ENCODE assay signal across 22 mouse cellular contexts in genomic region chr12:85752116-85752515, GRCm38 (mm10). TPM values are rescaled to one million over a fixed set of nuclear protein-coding genes. Genes with fewer than 3 reads are reported as not detected.
"Had no signal": no experiment of that assay in that cellular context is flagged by ENCODE, and none has a peak within 500 bp of the region (broad histone marks: within the 10 kb centered on the region; RNA-seq: fewer than 3 reads in every experiment).

No protein-coding gene starts in this region.

- H3K4me3 ChIP-seq: hindbrain, embryonic 15.5 days; layer of hippocampus, adult 2 months; limb, embryonic 10.5 days; limb, embryonic 13.5 days; midbrain, embryonic 12.5 days; myocyte; neural tube, embryonic 13.5 days; stomach, embryonic 15.5 days had no signal

- H3K4me2 ChIP-seq: hindbrain, embryonic 15.5 days; limb, embryonic 13.5 days; lung, embryonic 14.5 days; midbrain, embryonic 12.5 days; neural tube, embryonic 13.5 days; stomach, embryonic 15.5 days had no signal

- H3K36me3 ChIP-seq: hindbrain, embryonic 15.5 days; limb, embryonic 10.5 days; limb, embryonic 13.5 days; midbrain, embryonic 12.5 days; neural tube, embryonic 13.5 days; stomach, embryonic 15.5 days had no signal

- H3K4me1 ChIP-seq: hindbrain, embryonic 15.5 days; neural tube, embryonic 13.5 days had no signal

- H3K9me3 ChIP-seq: hindbrain, embryonic 15.5 days; limb, embryonic 10.5 days; limb, embryonic 13.5 days; midbrain, embryonic 12.5 days; neural tube, embryonic 13.5 days; stomach, embryonic 15.5 days had no signal

- DNase-seq: layer of hippocampus, adult 9-11 months; lung, embryonic 14.5 days; retina, postnatal 1 day; right cerebral cortex, postnatal 25 days; spleen, adult 18-20 months; thymus, postnatal 25 days had no signal

- ATAC-seq: intestine, postnatal 0 days; lung, postnatal 0 days; midbrain, embryonic 16.5 days had no signal

- H3K27ac ChIP-seq: hindbrain, embryonic 15.5 days; layer of hippocampus, adult 2 months; limb, embryonic 10.5 days; limb, embryonic 13.5 days; liver, embryonic 14.5 days; macrophage; midbrain, embryonic 12.5 days; neural tube, embryonic 13.5 days; stomach, embryonic 15.5 days had no signal

- H3K9ac ChIP-seq: hindbrain, embryonic 15.5 days; limb, embryonic 13.5 days; liver, embryonic 14.5 days; lung, embryonic 14.5 days; midbrain, embryonic 12.5 days; neural tube, embryonic 13.5 days; stomach, embryonic 15.5 days had no signal

RNA-seq across cellular contexts. Expression of gene Flvcr2, which starts 5.8 kb away (rescaled TPM):
- total RNA-seq: megakaryocyte, adult 5-6 weeks; monocyte, adult 5-6 weeks; neutrophil, adult 5-6 weeks had no signal
